Mouse (Mus musculus): Measurements from ENCODE around the gene Isyna1. TPM values are rescaled to one million over a fixed set of nuclear protein-coding genes. Genes with fewer than 3 reads are reported as not detected.

Gene Isyna1
- polyA plus RNA-seq, 2 experiments: 30.2 to 61.3 TPM

DNA sequence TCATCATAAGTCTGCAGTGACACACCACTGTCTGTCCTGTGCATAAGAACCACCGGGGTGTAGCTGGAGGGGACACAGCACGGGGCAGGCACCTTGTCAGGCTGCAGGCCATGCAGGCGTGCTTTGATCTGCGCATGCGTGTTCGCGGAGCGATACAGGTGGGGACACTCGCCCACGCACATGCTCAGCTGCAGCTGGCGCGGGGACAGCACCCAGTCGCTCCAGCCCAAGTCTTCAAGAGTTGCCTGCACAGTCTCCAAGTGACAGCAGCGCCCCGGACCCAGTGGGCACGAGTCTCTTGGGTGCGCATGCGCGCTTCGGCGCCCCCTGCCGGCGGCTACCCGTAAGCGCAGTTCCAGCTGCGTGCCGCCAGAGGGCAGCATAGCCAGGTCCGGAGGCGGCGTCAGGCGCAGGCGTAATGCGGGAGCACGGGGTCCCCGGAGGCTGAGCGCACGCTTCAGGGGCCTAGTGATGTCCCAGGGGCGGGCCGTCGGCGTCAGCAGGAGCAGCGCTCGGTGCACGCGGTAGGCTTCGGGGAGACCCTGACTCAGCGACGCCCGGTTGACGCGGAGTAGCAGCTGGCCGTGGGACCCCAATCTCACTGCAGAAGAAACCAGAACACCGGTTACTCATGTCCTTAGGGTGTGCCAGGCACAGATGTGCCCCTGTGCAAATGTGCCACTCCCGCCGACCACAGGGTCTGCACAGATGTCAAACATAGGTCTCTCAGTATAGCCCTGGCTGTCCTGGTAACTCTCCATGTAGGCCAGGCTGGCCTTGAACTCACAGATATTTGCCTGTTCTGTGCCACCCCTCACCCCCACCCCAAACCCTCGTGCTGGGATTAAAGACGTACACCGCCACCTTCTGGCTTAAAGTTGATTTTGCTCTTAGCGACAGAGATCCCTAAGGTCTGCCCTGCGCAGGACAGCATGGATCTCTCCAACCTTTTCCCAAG is 35.7 kb downstream of the Isyna1 start:
- Histone ChIP-seq H3K4me3 (ENCODE audit: insufficient read depth in 1 of 2, low read depth in 2 of 2, low read length in 2 of 2) (peak overlapping the region; percentile 71), H3K9ac (replicated peaks) (peak overlapping the region; percentile 72), H3K4me2 (ENCODE audit: low read depth) (peak overlapping the region; percentile 81), H3K27ac (peak overlapping the region; percentile 57), H3K9me3 (ENCODE audit: control insufficient read depth, low read length) (no peaks in the 10 kb centered on the region), H3K4me1 (replicated peaks; ENCODE audit: control insufficient read depth in 2 of 2, insufficient read depth in 2 of 2, low read length in 1 of 2) (peaks cover 12 to 22% of the 10 kb centered on the region in 2 experiments), H3K36me3 (replicated peaks; ENCODE audit: control insufficient read depth, insufficient read depth, low read depth) (no peaks in the 10 kb centered on the region), H3K27me3 (ENCODE audit: control insufficient read depth, insufficient read depth, low read length) (peaks cover 8% of the 10 kb centered on the region)
- 1% methylated on average over 60 of the region's 60 CpGs for WGBS (ENCODE audit: insufficient replicate concordance)
- DNase-seq (ENCODE audit: low read depth in 3 of 3, low spot score in 3 of 3) (peak in 2 of 3 experiments; percentile 62 to 76), ATAC-seq (ENCODE audit: insufficient read depth) (peak; percentile 79)
- TF ChIP-seq CTCF (IDR thresholded peaks at IDR 0.05; ENCODE audit: low read depth) (peak; percentile 100), EP300 (IDR thresholded peaks at IDR 0.05; ENCODE audit: low read depth) (no peak)

DNA sequence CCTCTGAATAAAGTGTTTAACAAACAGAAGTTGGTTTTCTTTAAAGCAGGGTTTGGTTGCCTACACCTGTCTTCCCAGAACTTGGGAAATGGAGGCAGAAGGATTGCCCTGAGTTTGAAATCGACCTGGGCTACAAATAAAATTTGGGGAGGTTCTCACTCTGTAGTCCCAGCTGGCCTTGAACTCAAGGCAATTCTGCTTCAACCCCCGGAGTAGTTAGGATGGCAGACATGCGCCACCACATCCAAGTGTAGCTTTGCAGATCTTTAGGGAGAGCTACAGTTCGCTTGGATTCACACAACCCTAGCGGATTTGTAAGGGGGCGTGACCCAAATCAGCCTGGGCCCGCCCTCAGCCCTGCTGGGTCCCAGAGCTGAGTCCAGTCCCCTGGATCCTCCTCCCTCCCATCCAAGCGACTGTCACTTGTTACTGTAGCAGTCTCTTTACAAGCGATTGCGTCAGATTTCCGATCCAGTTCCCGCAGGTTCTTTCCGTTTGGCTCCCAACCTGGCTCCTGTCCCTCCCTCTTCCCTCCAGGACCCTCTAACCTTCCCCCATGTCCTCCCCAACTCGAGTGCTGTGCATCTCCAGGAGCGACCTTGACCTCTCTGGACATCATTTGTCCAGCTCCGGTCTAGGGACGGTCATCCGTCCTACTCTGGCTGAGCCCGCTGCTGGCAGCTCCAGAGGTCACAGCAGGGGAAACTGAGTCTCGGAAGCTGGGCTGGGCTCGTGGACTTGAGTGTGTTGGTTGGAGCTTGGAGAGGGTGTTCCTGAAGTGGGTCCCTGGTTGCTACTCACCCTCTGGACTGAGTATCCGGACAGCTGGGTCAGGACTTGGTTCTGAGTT is 36.6 kb downstream of the Isyna1 start:
- no peak for TF ChIP-seq CTCF (IDR thresholded peaks at IDR 0.05; ENCODE audit: low read depth)
- no peak for TF ChIP-seq EP300 (IDR thresholded peaks at IDR 0.05; ENCODE audit: low read depth)
- ATAC-seq (ENCODE audit: insufficient read depth) (peak; percentile 50), DNase-seq (ENCODE audit: low read depth in 3 of 3, low spot score in 3 of 3) (no peak)
- peak overlapping the region; percentile 39 to 71 for H3K4me3 ChIP-seq (ENCODE audit: insufficient read depth in 1 of 2, low read depth in 2 of 2, low read length in 2 of 2)
- H3K4me1 ChIP-seq (replicated peaks; ENCODE audit: control insufficient read depth in 2 of 2, insufficient read depth in 2 of 2, low read length in 1 of 2): peaks cover 20 to 29% of the 10 kb centered on the region in 2 experiments
- H3K27ac ChIP-seq: peak overlapping the region; percentile 44; the same call in 1 of the 2 replicates
- H3K36me3 ChIP-seq (replicated peaks; ENCODE audit: control insufficient read depth, insufficient read depth, low read depth): no peaks in the 10 kb centered on the region
- peak overlapping the region; percentile 54 for H3K9ac ChIP-seq (replicated peaks)
- no peaks in the 10 kb centered on the region for H3K9me3 ChIP-seq (ENCODE audit: control insufficient read depth, low read length)
- peak overlapping the region; percentile 81 for H3K4me2 ChIP-seq (ENCODE audit: low read depth)
- peaks cover 8% of the 10 kb centered on the region for H3K27me3 ChIP-seq (ENCODE audit: control insufficient read depth, insufficient read depth, low read length)
- WGBS (ENCODE audit: insufficient replicate concordance): 10% methylated on average over 22 of the region's 22 CpGs

DNA sequence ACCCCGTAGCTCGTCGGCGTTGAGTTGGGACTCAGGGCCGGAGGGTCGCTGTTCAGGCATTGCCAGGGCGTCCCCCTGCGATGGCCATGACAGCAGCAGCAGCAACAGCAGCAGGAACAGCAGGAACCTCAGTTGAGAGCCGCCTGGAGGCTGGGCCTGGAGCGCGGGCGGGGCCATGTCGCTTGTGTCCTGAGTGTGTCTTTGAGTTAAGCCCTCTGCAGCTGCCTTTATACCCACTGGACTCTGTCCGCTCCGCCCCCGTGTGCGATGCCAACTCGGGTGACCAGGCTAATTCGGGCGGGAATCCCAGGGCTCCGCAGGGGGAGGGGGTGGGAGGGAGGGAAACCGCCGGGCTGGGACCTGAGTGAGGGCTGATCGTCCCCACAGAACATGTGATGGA is 37.3 kb downstream of the Isyna1 start:
- Histone ChIP-seq H3K9me3 (ENCODE audit: control insufficient read depth, low read length) (no peaks in the 10 kb centered on the region), H3K36me3 (replicated peaks; ENCODE audit: control insufficient read depth, insufficient read depth, low read depth) (no peaks in the 10 kb centered on the region), H3K4me2 (ENCODE audit: low read depth) (peak overlapping the region; percentile 81), H3K27me3 (ENCODE audit: control insufficient read depth, insufficient read depth, low read length) (peaks cover 8% of the 10 kb centered on the region), H3K9ac (replicated peaks) (peak overlapping the region; percentile 54; the same call in 1 of the 2 replicates), H3K4me3 (ENCODE audit: insufficient read depth in 1 of 2, low read depth in 2 of 2, low read length in 2 of 2) (peak overlapping the region; percentile 39 to 71), H3K27ac (peak overlapping the region; percentile 44; the same call in 1 of the 2 replicates), H3K4me1 (replicated peaks; ENCODE audit: control insufficient read depth in 2 of 2, insufficient read depth in 2 of 2, low read length in 1 of 2) (peaks cover 20 to 33% of the 10 kb centered on the region in 2 experiments)
- DNase-seq (ENCODE audit: low read depth in 3 of 3, low spot score in 3 of 3) (no peak), ATAC-seq (ENCODE audit: insufficient read depth) (no peak)
- 11% methylated on average over 24 of the region's 24 CpGs for WGBS (ENCODE audit: insufficient replicate concordance)
- 0 out of 2 replicates have a peak, but pooled peaks have one; percentile 17 for TF ChIP-seq CTCF (IDR thresholded peaks at IDR 0.05; ENCODE audit: low read depth)
- TF ChIP-seq EP300 (IDR thresholded peaks at IDR 0.05; ENCODE audit: low read depth): no peak

DNA sequence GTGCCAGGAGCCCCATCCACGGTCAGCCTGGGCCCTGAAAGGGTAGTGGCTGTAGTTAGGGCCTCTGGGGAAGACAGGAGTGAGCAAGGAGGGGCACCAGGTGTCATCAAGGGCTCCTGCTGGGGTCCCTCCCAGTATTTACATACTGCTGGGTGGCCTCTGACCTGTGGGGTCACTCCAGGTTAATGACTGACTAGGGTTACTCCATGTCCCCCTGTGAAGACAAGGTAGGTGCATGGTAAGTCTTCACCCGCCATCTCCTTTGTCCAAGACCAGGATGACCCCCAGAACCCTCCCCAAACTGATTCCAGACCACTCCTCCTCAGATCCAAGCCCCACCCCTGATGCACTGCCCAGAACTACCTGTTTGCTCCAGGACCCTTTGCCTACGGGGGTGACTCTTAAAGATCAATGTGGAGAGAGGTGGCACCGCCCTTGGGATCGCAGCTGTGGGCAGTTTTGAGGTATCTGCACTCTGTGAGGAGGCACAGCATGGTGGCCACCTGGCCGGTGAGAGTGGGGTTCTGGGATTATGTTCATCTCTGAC is 38.2 kb downstream of the Isyna1 start, which contains the start of gene Gdf15:
Gene Gdf15 (minus strand): TSS at position 111 of the 547 bp plus-strand sequence.
- peak within 1 kb of the TSS; percentile 54; the same call in 1 of the 2 replicates for H3K9ac ChIP-seq (replicated peaks)
- peak within 1 kb of the TSS; percentile 44; the same call in 1 of the 2 replicates for H3K27ac ChIP-seq
- H3K27me3 ChIP-seq (ENCODE audit: control insufficient read depth, insufficient read depth, low read length): peaks cover 8% of the 10 kb centered on the region
- DNase-seq (ENCODE audit: low read depth in 3 of 3, low spot score in 3 of 3) (no peak), ATAC-seq (ENCODE audit: insufficient read depth) (no peak)
- 59% methylated on average over 6 of the region's 6 CpGs for WGBS (ENCODE audit: insufficient replicate concordance)
- no peaks in the 10 kb centered on the region for H3K9me3 ChIP-seq (ENCODE audit: control insufficient read depth, low read length)
- H3K4me2 ChIP-seq (ENCODE audit: low read depth): peak within 1 kb of the TSS; percentile 81
- H3K4me3 ChIP-seq (ENCODE audit: insufficient read depth in 1 of 2, low read depth in 2 of 2, low read length in 2 of 2): peak within 1 kb of the TSS; percentile 39 to 71
- TF ChIP-seq EP300 (IDR thresholded peaks at IDR 0.05; ENCODE audit: low read depth): no peak
- TF ChIP-seq CTCF (IDR thresholded peaks at IDR 0.05; ENCODE audit: low read depth): no peak
- peaks cover 22 to 40% of the 10 kb centered on the region in 2 experiments for H3K4me1 ChIP-seq (replicated peaks; ENCODE audit: control insufficient read depth in 2 of 2, insufficient read depth in 2 of 2, low read length in 1 of 2)
- no peaks in the 10 kb centered on the region for H3K36me3 ChIP-seq (replicated peaks; ENCODE audit: control insufficient read depth, insufficient read depth, low read depth)

Measured in liver, embryonic 14.5 days (tissue).